Mouse (Mus musculus) stomach, postnatal 0 days (tissue): Measurements from ENCODE around the gene Olfr1105.

Experiments used
- CTCF ChIP-seq: IDR thresholded peaks from 2 replicates; pipeline ENCODE4 v1.5.1; 2016; ENCODE audit warnings: antibody characterized with exemption, low read depth, mild to moderate bottlenecking, moderate library complexity
- EP300 ChIP-seq: optimal IDR thresholded peaks from 2 replicates; pipeline ENCODE3; 2016; ENCODE audit warnings: antibody characterized with exemption

DNA sequence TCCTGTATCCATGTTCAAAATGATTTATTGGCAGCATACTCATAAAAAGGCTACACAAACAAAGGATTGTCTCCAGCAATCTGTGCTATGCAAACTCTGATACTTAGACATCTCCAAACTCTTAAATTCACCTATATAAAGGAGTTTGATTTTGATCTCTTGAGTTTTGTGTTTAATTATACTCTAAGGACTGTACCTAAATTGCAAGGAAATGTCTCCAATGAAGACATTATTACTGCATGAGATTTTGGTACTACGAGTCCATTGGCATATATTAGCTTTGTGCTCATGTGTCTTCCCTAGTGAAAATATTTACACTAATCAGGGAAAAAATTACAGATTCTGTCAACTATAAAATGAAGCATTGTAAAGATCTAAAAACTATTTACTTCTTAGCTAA lies 9.4 kb downstream of the Olfr1105 start, which contains the start of gene Olfr1104:
- no peak for TF ChIP-seq CTCF
- TF ChIP-seq EP300, result no peak
